Mouse (Mus musculus) midbrain, embryonic 16.5 days (tissue): Measurements from ENCODE around the gene Nrn1l. TPM values are rescaled to one million over a fixed set of nuclear protein-coding genes. Genes with fewer than 3 reads are reported as not detected.

Experiments
- ATAC-seq: fragments of 200-750 bp; cut with Nextera tagmentation; 2 replicates; pipeline ENCODE4 v1.8.0; 2017; ENCODE audit warnings: moderate TSS enrichment
- H3K27ac ChIP-seq: fragments of 300-500 bp; sonication (generic); 2 replicates; pipeline ENCODE4 v1.5.1; 2014; ENCODE audit warnings: mild to moderate bottlenecking, low read length, mixed read lengths
- H3K27me3 ChIP-seq: fragments of 300-500 bp; sonication (generic); 2 replicates; pipeline ENCODE4 v1.6.1; 2014; ENCODE audit warnings: low read depth, low read length, mixed read lengths; ENCODE audit not compliant: control insufficient read depth, insufficient read depth
- H3K36me3 ChIP-seq: fragments of 300-500 bp; sonication (generic); 2 replicates; pipeline ENCODE4 v1.6.1; 2014; ENCODE audit warnings: mild to moderate bottlenecking, low read length, moderate library complexity, mixed read lengths; ENCODE audit not compliant: control insufficient read depth, insufficient read depth
- H3K4me1 ChIP-seq: fragments of 300-500 bp; sonication (generic); 2 replicates; pipeline ENCODE4 v1.6.1; 2014; ENCODE audit warnings: mild to moderate bottlenecking, low read length, mixed read lengths; ENCODE audit not compliant: control insufficient read depth, insufficient read depth
- H3K4me2 ChIP-seq: fragments of 300-500 bp; sonication (generic); 2 replicates; pipeline ENCODE4 v1.6.1; 2014; ENCODE audit warnings: mild to moderate bottlenecking, low read length, mixed read lengths
- H3K4me3 ChIP-seq: fragments of 300-500 bp; sonication (generic); 2 replicates; pipeline ENCODE4 v1.5.1; 2014; ENCODE audit warnings: low read depth, mild to moderate bottlenecking, low read length, moderate library complexity, mixed read lengths
- H3K9ac ChIP-seq: fragments of 300-500 bp; sonication (generic); 2 replicates; pipeline ENCODE4 v1.6.1; 2014; ENCODE audit warnings: low read depth, low read length, mixed read lengths
- H3K9me3 ChIP-seq: fragments of 300-500 bp; sonication (generic); replicated peaks from 2 replicates; pipeline ENCODE4 v1.6.1; 2014; ENCODE audit warnings: mild to moderate bottlenecking, low read length, mixed read lengths; ENCODE audit not compliant: control insufficient read depth, poor library complexity, severe bottlenecking
- WGBS: fragments of 180-500 bp; shearing (Covaris S2); extraction: QIAGEN DNeasy Blood & Tissue Kit; methylation state at CpG from one replicate; pipeline ENCODE4 v1.1.7; 2014; 5-methylcytosine and 5-hydroxymethylcytosine counted together
- polyA plus RNA-seq: library from polyadenylated mRNA; unstranded; fragments of >200 nt; fragmentation: Nextera tagmentation; extraction: Ambion mirVana; gene quantifications from 2 replicates; pipeline ENCODE4 v1.2.1, GENCODE M21; 2015

Gene Nrn1l
- 0.53 TPM in 1 of 2 replicates, not detected in the other for polyA plus RNA-seq

- Histone ChIP-seq H3K9ac (0 out of 2 replicates have a peak within 1 kb of the TSS, but pooled peaks have one; percentile 20), H3K4me2 (peak within 1 kb of the TSS; percentile 23; the same call in 1 of the 2 replicates), H3K27ac (0 out of 2 replicates have a peak within 1 kb of the TSS, but pooled peaks have one; percentile 8), H3K36me3 (peaks cover 35% of the 10 kb centered on the region), H3K9me3 (no peaks in the 10 kb centered on the region), H3K4me1 (peaks cover 5% of the 10 kb centered on the region; the same call in 1 of the 2 replicates), H3K4me3 (no peak within 1 kb of the TSS), H3K27me3 (no peaks in the 10 kb centered on the region)
- 5% methylated on average over 11 of the region's 11 CpGs for WGBS
- peak; percentile 74 for ATAC-seq
Observed at GRCm38 (mm10) chr8:105893339-105893738, at the start of gene Nrn1l. Nrn1l (plus strand) TSS chr8:105893567.

GRCm38 (mm10) chr8:105846678-105847077, 46.7 kb upstream of the Nrn1l start:
- no peaks in the 10 kb centered on the region for H3K9me3 ChIP-seq
- no peak overlapping the region for H3K9ac ChIP-seq
- H3K36me3 ChIP-seq, result peaks cover 33% of the 10 kb centered on the region
- no peak for ATAC-seq
- 89% methylated on average over 11 of the region's 11 CpGs for WGBS
- no peak overlapping the region for H3K4me2 ChIP-seq
- peaks cover 8% of the 10 kb centered on the region for H3K4me1 ChIP-seq
- no peak overlapping the region for H3K27ac ChIP-seq
- no peak overlapping the region for H3K4me3 ChIP-seq
- H3K27me3 ChIP-seq, result no peaks in the 10 kb centered on the region

GRCm38 (mm10) chr8:105850014-105850413, 43.4 kb upstream of the Nrn1l start:
- 86% methylated on average over 4 of the region's 4 CpGs for WGBS
- no peak for ATAC-seq
- Histone ChIP-seq H3K27ac (no peak overlapping the region), H3K9me3 (no peaks in the 10 kb centered on the region), H3K4me3 (no peak overlapping the region), H3K27me3 (no peaks in the 10 kb centered on the region), H3K4me2 (no peak overlapping the region), H3K36me3 (peaks cover 20% of the 10 kb centered on the region), H3K4me1 (peaks cover 10% of the 10 kb centered on the region), H3K9ac (no peak overlapping the region)

GRCm38 (mm10) chr8:105850611-105851010, 42.8 kb upstream of the Nrn1l start:
- Histone ChIP-seq H3K4me1 (peaks cover 10% of the 10 kb centered on the region), H3K4me3 (no peak overlapping the region), H3K9me3 (no peaks in the 10 kb centered on the region), H3K4me2 (peak overlapping the region; percentile 22), H3K9ac (no peak overlapping the region), H3K27ac (no peak overlapping the region), H3K36me3 (peaks cover 18% of the 10 kb centered on the region), H3K27me3 (no peaks in the 10 kb centered on the region)
- 85% methylated on average over 7 of the region's 7 CpGs for WGBS
- no peak for ATAC-seq

- peaks cover 10% of the 10 kb centered on the region for H3K36me3 ChIP-seq
- peak; percentile 86 for ATAC-seq
- H3K9ac ChIP-seq, result peak overlapping the region; percentile 81
- no peaks in the 10 kb centered on the region for H3K27me3 ChIP-seq
- under 1% methylated on average over 34 of the region's 34 CpGs for WGBS
- H3K4me1 ChIP-seq, result peaks cover 21% of the 10 kb centered on the region
- H3K9me3 ChIP-seq, result no peaks in the 10 kb centered on the region
- H3K27ac ChIP-seq, result peak overlapping the region; percentile 82
- H3K4me3 ChIP-seq, result peak overlapping the region; percentile 77
- peak overlapping the region; percentile 83 for H3K4me2 ChIP-seq
Observed at GRCm38 (mm10) chr8:105851651-105852143, 41.7 kb upstream of the Nrn1l start.

- no peaks in the 10 kb centered on the region for H3K9me3 ChIP-seq
- H3K36me3 ChIP-seq, result peaks cover 7% of the 10 kb centered on the region
- H3K27ac ChIP-seq, result no peak overlapping the region; the same call in 1 of the 2 replicates
- H3K4me1 ChIP-seq, result peaks cover 26% of the 10 kb centered on the region
- no peak for ATAC-seq
- no peak overlapping the region for H3K9ac ChIP-seq
- H3K27me3 ChIP-seq, result no peaks in the 10 kb centered on the region
- H3K4me3 ChIP-seq, result peak overlapping the region; percentile 77; the same call in 1 of the 2 replicates
- 83% methylated on average over 12 of the region's 12 CpGs for whole genome bisulfite sequencing
- 0 out of 2 replicates have a peak overlapping the region, but pooled peaks have one; percentile 83 for H3K4me2 ChIP-seq
Observed at GRCm38 (mm10) chr8:105852146-105852729, 41.1 kb upstream of the Nrn1l start.

- WGBS, result 87% methylated on average over 3 of the region's 3 CpGs
- Histone ChIP-seq H3K27me3 (no peaks in the 10 kb centered on the region), H3K4me1 (peaks cover 35% of the 10 kb centered on the region), H3K9ac (no peak within 1 kb of the TSS), H3K4me3 (peak within 1 kb of the TSS; percentile 77; the same call in 1 of the 2 replicates), H3K27ac (no peak within 1 kb of the TSS), H3K4me2 (0 out of 2 replicates have a peak within 1 kb of the TSS, but pooled peaks have one; percentile 83), H3K36me3 (peaks cover 4% of the 10 kb centered on the region; the same call in 1 of the 2 replicates), H3K9me3 (no peaks in the 10 kb centered on the region)
- no peak for ATAC-seq
Observed at GRCm38 (mm10) chr8:105853178-105853577, 40.2 kb upstream of the Nrn1l start, which contains the start of gene Cenpt. Cenpt (minus strand) TSS chr8:105853278.

GRCm38 (mm10) chr8:105854303-105854702, 39.1 kb upstream of the Nrn1l start:
- Histone ChIP-seq H3K4me1 (peaks cover 35% of the 10 kb centered on the region), H3K4me2 (peak overlapping the region; percentile 37), H3K9ac (no peak overlapping the region), H3K9me3 (no peaks in the 10 kb centered on the region), H3K27me3 (no peaks in the 10 kb centered on the region), H3K27ac (peak overlapping the region; percentile 39; the same call in 1 of the 2 replicates), H3K36me3 (no peaks in the 10 kb centered on the region), H3K4me3 (peak overlapping the region; percentile 66)
- peak; percentile 18 for ATAC-seq
- 25% methylated on average over 8 of the region's 8 CpGs for WGBS

GRCm38 (mm10) chr8:105854715-105855216, 38.6 kb upstream of the Nrn1l start, which contains the start of gene Thap11:
Thap11 (plus strand) TSS chr8:105855132.
- H3K4me2 ChIP-seq, result peak within 1 kb of the TSS; percentile 99
- no peaks in the 10 kb centered on the region for H3K36me3 ChIP-seq
- H3K27me3 ChIP-seq, result no peaks in the 10 kb centered on the region
- H3K9ac ChIP-seq, result peak within 1 kb of the TSS; percentile 84
- H3K4me3 ChIP-seq, result peak within 1 kb of the TSS; percentile 66
- peaks cover 39% of the 10 kb centered on the region for H3K4me1 ChIP-seq
- peak; percentile 91 for ATAC-seq
- no peaks in the 10 kb centered on the region for H3K9me3 ChIP-seq
- under 1% methylated on average over 43 of the region's 43 CpGs for WGBS
- peak within 1 kb of the TSS; percentile 84 for H3K27ac ChIP-seq
